Mouse (Mus musculus): ENCODE measurements at regions not wholly inside any gene's neighbourhood (a gene's known extent, or its start where the extent isn't known, plus 50 kb on each side); places are given as distances from the start of the nearest gene placed in this dataset.

DNA sequence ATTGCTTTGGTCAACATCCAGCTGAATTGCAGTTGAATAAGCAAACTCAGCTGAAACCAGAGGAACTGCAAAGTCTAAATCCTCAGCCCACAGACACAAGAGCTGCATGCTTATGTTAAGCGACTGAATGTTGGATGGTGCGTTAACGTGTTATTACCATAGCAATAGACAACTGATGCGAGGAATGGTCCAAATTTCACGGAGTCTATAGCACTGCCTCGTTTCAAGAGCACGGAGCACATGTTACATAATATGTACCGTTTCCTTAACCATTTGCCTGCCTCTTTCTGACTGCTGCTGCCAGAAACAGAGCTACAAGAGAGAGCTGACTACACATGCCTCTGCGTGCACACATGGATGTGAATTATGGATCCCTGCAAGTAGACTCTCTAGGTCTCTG, 86.3 kb upstream of the Dyrk2 start:
- TF ChIP-seq CTCF (IDR thresholded peaks at IDR 0.05; ENCODE audit: extremely low read depth, insufficient read depth, low read length): no peak
- no peak for TF ChIP-seq POLR2A (IDR thresholded peaks at IDR 0.05; ENCODE audit: extremely low read depth, insufficient read depth, low read length)
